Mouse (Mus musculus): ENCODE results near the gene Crygs. TPM values are rescaled to one million over a fixed set of nuclear protein-coding genes. Genes with fewer than 3 reads are reported as not detected.

Crygs gene
- total RNA-seq (2021), result not detected
- long read RNA-seq, experiment 1, result 0 reads
- long read RNA-seq, experiment 2, result 0 reads

DNA sequence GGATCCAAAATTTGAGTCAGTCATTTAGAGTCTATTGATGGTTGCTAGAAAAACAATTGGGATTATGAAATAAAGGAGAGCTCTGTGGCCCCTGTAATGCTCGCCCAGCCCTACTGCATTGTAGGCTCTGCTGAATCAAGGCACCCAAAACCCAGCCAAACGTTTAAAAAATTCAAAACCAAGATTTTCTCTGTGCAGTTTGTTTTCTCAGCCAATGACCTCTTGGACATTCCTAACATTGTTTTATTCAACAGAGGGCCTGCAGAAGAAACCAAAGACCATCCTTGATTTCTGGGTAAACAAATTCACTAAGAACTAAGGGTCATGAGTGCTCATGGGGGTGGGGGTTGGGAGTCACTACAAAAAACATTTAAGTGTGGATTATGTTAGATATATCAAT lies at the start of gene Crygs:
Gene Crygs, minus strand, starts transcription at position 101 of the 400 bp plus-strand sequence.
- DNase-seq (ENCODE audit: low spot score in 2 of 2), result no peak

DNA sequence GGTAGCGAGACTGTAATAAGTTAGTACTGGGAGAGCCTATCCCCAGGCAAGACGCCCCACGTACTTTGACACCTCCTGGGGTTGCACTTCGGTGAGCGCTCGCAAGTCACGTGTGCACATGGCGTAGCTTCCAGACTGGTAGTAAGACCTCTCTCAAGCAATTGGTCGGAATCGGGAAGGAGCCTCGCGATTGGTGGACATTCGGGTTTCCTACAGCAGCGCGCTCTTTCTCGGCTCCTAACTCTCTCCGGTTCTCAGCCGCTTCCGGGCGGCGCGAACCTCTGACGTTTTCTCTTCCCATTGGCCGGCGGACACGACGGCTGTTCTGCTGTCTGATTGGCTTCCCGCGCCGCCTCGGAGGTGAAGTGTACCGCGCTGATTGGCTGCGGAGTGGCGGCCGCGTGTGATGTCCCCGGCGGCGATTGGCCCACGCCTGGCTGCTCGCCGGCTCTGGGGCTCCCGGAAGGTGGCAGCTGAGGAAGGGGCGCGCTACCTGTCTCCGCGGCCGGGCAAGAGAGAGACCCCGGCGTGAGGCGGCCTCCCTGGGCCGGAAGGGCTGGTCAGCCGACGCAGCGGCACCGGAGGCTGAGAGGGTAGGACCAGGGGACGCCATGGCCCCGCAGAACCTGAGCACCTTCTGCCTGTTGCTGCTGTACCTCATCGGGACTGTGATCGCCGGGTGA lies 46.2 kb upstream of the Crygs start, which contains the start of the genes Tbccd1 and Dnajb11:
Gene Tbccd1, minus strand, starts transcription at position 239 of the 683 bp plus-strand sequence.
Gene Dnajb11, plus strand, starts transcription at position 415 of the 683 bp plus-strand sequence.
- peak; percentile 99 to 100 for DNase-seq (ENCODE audit: low spot score in 2 of 2)

DNA sequence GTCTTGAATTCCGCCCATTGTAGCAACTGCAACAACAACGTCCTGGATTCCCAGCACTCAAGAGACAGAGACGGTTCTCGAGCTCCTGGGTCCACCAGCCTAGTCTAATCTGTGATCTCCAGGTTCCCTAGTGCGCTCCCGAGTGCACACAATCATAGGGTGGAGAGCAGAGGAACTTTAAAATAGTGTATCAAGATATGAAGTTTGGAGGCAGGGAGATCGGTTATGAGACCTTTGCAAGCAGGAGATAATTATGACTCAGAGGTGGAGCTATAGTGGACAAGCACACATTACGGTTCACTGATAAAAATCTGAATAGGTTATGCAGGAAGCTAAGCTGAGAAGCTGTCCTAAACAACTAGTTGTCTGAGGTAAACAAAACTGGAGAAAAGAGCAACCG lies 45.4 kb upstream of the Crygs start:
- DNase-seq (ENCODE audit: low spot score in 2 of 2), result no peak

DNA sequence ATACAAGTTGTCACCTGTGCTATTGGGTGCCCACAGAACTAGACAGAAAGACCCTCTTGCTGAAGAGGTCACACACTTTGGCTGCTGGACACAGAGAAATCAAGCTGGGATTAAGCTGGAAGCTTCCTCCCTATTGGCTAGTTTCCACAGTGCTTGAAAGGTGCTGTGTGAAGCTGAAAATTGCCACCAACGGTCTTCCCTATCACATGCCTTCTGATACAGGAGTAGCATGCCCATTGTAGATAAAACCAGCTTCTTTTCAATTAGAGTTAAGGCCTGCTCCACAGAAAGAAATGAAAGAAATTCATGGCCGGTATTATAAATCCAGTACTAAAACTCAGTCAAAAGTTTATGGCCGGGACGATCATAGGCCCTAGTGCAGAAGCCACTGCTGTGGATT lies 41.3 kb upstream of the Crygs start:
- no peak for DNase-seq (ENCODE audit: low spot score in 2 of 2)

DNA sequence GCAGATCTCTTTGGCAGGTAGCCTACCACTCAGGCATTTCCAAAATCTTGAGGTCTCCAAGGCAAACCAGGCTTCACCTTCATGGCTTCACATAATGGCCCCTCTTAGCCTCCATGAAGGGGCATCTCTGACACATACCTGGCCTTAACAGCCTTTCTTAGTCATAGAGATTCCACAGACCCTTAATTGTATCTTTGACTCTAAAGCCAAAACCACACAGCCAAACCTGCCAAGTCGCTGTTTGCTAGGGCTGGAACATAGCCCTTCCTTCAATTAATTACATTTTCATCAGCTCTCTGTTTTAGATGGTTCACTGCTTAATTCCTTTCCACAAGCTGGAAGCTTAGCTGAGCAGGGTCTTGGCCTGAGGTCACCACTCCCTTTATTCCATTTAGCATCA lies 37.0 kb upstream of the Crygs start:
- no peak for DNase-seq (ENCODE audit: low spot score in 2 of 2)

DNA sequence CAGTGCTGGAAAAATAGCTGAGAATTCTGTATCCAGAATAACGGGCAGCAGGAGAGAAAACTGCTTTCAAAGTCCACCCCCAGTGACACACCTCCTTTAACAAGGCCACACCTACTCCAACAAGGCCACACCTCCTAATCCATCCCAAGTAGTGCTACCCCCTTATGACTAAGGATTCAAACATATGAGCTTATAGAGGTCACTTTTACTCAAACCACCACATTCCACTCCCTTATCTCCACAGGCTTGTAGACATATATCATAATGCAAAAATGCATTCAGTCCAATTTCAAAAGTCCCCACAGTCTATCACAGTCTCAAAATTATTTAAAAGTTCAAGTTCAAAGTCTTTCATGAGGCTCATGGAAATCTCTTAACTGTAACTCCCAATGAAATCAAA lies 36.3 kb upstream of the Crygs start:
- DNase-seq (ENCODE audit: low spot score in 2 of 2), result no peak

DNA sequence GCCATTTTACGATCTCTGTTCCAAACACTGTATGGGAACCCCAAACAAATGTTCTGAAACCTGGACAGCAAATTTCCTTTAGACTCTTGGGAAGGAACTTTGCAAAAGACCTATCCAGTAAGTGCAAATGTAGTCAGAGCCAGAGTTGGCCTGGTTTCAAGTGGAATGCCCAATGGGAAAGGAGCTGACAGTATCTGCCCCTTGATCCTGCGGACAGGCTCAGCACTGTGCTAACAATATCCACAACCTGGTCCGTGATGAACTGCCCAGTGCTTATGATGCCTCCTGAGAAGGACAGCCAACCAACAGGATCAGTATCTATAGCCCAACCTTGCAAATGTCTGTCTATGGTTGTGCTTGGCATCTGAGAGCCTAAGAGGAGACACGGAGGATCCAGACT lies 34.1 kb upstream of the Crygs start:
- no peak for DNase-seq (ENCODE audit: low spot score in 2 of 2)

DNA sequence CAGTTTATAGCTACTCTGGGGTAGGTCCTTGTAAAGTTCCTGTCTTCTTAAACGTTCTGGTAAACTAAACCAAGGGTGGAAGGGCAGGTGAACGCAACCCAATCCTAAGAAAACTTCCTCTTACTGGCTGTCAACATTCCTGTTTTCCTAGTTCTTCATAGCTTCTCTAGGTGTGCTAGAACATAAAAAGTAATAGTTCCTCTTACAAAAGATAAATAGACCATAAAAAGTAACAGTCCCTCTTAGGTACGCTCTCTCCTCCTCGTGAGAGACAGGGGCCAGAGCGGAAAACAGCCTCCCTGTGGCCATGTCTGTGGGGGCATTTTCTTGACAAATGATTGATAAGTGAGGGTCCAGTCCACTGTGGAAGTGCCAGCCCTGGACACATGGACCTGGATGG lies 33.5 kb upstream of the Crygs start:
- DNase-seq (ENCODE audit: low spot score in 2 of 2), result no peak

DNA sequence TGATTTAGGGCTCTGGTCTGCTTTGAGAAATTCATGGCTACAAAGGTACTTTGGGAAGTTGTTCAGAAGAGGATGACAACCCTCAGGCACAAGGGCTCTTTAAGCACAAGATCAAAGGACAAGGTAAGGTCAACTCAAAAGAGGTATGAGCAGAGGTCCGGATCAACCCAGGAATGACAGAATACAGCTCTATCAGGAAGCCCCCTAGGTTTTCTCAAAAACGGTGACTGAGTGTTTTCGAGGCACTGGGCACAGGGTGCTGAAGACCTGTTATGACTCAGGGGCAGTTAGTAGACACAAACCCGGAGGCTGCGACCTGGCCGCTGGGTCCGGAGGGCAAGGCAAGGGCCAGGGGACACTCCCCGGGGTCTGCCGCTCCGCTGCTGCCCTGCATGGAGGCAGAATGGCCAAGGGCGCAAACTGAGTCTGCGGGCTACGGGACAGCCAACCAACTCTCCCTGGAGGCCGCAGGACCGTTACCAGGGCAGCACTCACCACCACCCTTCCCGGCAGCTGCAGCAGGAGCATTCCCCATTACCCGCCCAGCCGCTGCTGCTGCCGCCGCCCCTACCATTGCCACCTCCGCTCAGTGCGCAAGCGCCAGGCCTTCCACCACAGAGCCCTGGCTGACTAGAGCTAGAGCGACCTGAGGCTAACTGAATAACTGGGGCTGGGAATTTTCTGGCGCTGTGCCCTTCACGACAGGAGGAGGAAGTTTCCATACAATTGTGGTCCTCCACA lies 32.9 kb upstream of the Crygs start:
- peak; percentile 75 to 79 for DNase-seq (ENCODE audit: low spot score in 2 of 2)

DNA sequence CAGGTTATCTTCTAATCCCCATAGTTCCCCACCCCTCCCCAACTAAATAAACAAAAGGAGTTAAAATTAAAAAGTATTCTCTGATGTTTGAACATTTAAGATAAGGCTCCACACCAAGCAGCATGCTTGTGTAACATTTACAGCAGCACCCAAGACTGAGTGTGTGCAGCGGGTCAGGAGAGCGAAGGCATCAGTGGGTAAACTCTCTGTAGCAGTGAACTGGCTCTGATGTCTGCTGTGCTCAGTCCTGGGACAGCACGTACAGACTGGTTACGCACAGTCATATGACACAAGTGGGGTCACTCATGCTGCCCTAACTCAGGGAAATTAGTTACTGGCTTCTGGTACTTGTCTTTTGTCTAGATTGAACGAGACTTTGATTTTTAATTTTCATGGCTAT lies 31.5 kb upstream of the Crygs start:
- DNase-seq (ENCODE audit: low spot score in 2 of 2), result no peak

DNA sequence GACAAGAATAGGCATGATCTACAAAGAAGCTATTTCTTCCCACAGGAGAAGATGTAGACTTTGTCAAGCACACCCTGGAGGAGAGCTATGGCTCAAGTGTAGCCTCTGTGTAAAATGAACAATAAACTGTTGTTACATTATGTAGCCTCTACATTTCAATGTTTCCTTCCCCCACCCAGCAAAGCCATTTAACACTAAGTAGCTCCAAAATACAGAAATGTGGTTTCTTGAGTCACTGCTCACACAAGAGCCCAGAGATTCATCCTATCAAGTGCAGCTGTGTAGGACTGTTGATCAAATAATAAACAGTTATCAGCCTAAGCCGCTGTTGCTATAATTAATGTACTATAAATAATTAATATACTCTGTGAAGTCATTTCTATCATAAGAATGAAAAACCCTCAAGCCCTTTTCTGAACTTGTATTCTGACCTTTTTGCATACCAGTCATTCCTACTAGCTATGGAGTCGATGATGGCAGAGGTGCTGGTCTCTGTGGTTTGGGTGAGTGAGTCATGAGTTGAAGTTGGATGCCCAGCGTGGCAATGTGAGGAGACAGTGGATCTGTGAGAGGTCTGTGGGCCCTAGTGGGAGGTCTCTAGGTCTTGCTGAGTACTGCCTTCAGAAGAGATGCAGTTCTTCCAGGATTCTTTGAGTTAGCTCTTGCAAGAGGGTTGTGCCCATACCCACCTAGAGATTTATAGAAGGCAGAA lies 27.9 kb upstream of the Crygs start:
- no peak for DNase-seq (ENCODE audit: low spot score in 2 of 2)

DNA sequence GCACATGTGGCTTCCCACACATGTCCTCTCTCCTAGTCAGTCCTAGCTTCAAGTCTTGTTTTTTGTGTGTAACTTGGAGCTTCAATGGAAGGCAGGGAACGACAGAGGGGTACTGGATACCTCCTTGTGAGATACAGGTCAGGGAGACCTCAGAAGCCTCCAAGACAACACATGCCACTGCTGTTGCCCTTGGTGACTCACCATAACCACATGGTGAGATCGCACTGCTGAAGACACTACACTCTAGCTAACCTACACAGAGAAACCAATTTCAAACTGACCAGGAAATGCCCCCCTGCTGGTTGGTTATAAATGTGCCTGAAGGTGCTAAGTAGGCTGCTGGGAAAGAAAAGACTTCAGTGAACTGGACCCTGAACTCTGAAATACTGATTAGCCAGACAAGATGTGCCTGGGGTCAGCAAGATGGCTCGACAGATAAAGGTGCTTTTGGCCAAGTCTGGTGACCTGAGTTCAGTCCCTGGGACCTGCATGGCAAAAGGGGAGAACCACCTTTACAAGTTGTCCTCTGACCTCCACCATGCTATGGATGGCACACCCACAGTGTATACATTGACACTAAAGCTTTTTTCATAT lies 21.7 kb upstream of the Crygs start:
- DNase-seq (ENCODE audit: low spot score in 2 of 2), result no peak

DNA sequence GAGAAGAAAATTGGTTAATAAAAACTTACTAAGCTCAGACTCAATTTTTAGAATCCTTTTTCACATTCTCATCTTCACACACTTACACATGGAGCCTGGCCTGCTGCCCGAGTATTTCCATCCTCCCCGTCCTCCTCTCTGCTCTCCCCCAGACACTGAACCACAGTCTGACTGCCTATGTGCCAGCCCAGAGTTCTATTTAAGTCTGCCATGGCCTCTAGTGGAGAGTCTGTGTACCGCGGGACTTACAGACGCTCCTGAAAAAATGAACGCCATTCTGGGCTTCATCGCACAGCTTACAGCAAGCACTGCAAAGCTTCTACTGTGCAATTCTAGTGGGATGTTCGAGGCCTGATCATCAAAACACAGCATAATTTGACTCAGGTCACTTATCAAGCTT lies 9.4 kb upstream of the Crygs start:
- DNase-seq (ENCODE audit: low spot score in 2 of 2), result peak; percentile 53 to 66

DNA sequence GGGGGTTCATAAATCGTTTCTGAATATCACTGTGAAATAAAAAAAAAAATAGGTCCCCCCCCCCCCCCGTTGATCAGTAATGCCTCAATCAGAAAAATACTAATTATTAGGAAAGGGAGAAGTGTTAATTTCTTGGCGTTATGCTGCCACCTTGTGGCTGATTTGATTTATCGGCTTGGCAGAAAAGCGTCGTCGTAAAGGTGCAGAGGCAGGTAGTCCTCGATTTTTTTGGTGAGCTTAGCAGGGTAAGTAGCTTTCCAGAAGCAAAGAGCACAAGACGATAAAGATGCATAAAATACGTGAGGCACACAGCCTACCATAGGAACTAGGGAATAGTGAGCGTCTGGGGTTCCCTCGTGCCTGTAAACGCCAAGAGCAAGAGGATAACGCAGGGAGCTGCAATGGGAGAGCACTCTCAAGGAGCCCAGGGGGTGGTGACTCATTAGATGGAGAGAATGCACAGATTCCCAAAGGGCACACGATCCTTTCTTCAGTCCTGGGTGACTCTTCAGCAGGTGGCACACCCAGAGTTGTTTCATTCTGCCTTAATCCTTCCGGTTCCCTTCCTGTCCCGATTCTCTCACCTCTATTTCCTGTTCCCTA lies 3.8 kb downstream of the Crygs start:
- DNase-seq (ENCODE audit: low spot score in 2 of 2), result peak; percentile 45 to 65

DNA sequence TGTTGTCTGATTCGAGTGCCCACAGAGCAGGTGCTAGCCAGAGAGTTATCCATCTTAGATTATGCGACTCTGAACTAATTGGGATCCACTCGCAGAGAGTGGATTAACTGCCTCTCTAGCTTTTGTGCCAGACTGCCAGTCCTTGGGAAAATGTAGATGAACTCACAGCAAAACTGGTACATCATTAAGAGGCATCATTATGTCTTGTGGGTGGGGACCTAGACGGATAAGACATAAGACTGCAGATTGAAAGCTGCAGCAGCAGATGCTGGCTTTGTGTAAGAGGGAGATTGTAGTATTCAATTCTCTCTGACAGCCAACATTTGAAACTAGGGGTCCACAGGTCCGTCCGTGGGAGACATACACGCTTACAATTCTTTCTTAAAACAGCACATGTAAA lies 8.6 kb downstream of the Crygs start:
- no peak for DNase-seq (ENCODE audit: low spot score in 2 of 2)

DNA sequence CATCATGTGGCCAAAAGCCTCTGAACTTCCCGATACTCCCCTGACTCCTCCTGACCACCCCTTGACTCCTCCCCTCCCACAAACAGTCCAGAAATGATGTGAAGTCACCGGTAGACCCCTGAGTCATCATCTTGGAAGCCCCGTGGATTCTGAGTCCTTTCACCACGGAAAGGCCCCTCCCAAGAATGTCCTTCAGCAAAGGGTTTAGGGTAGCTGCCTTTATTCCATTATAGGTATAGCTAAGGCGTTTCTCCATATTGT lies 10.6 kb downstream of the Crygs start:
- no peak for DNase-seq (ENCODE audit: low spot score in 2 of 2)

DNA sequence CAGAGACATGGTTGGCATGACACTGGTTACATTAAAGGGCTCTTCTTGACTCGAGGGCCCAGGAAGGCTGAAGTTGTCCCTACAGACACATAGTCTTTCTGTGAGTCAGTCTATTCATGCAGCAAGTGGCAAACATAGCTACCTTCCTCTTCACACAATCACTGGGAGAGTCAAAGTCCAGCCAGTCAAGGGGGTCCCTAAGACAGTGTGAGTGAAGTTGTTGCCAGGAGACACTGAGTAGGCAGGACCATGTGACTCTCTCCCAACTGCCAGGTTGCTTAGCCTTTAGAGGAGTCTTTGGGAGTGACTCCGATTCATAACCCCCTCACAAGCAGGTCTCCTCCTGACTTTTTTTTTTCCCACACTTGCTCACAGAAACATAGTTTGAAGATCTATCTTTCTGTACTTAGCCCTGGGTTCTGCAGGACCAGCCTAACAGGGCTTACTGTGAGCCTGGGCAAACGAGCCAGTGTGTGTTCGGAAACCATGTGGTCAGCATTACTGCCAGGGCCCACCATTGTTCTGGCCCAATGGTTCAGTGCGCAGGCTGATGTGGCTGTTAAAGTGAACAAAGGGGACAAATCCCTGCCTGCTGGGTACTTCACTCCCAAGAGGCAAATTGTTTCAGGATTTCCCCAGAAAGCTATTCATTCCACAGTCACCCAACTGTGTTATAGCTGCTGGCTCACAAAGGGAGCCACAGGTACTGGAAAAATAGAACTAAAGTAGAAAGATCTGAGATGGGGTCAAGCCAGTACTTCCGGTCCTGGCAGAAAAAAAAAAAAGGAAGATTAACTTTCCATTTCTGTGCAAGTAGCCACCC lies 11.1 kb downstream of the Crygs start:
- no peak for DNase-seq (ENCODE audit: low spot score in 2 of 2)

DNA sequence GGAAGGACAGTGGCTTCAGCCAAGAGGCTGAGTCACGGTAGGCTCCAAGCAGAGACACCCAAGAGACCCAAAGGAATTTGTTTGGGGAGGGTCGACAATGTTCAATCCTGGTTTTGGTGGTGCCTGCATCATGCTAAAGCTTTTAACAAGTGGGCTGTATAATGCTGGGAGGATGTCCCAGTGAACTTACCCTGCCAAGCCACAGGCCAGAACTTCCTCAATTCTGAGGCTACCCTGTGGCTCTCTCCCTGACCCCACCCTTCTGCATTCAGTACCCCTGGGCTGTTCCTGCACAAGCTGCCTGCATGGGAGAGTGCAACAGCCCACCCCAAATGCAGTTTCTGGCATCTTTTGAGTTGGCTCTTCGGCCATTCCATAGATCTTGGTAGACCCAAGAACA lies 12.9 kb downstream of the Crygs start:
- no peak for DNase-seq (ENCODE audit: low spot score in 2 of 2)

DNA sequence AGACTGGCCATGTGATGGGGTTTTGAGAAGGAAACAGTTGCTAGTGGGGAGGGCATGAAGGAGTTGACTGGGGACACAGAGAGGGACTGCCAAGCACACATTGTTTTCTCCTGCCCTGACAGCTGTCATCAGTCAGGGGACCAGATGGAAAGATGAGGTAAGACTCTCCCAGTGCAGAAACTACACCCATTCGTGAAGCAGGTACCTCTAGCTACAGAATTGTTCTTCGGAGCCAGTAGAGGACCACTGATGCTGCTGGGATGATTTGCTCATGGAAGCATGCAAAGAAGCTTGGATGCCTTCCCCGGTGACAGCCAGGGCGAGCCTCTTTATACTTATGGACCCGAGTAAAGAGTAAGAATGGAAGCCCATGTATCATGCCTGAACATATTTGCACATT lies 13.9 kb downstream of the Crygs start:
- DNase-seq (ENCODE audit: low spot score in 2 of 2), result no peak

DNA sequence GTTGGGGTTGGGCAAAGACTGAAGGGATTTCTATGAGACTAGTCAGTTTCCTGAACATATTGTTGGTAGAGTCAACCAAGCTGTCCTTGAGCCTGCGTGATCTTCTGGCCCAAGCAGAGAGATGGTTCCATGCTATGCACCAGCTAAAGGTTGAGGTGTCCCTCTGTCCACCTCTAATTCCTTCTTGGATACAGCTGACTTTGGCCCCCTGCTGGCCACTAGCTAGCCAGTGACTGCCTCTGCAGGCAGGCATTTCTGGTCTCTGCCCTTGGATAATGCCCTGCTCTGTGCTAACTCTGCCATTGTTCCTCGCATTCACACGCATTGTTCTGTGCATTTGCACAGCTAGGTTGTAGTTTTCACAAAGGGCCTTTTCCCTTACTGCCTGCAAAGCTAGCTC lies 15.9 kb downstream of the Crygs start:
- no peak for DNase-seq (ENCODE audit: low spot score in 2 of 2)

DNA sequence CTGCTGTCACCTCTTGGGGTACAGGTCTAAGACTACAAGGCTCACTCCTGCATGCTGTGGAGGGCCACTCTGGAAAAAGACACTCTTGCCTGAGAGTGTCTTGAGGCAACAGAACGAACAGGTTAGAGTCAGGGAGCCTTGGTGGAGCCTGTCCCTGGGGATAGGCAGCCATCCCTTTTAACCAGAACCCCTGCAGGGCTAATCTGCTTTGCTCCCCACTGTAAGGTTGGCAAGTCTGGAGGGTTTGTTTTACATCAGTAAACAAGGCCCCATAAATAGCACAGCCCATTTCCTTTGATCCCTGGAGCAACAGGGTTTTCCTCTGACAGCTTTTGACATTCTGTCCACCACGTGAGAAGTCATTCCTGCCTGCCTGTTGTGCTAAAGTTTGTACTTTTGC lies 20.1 kb downstream of the Crygs start:
- no peak for DNase-seq (ENCODE audit: low spot score in 2 of 2)
